Mouse (Mus musculus) embryo, embryonic 9.5 days (tissue): Measurements from ENCODE around the gene Slc25a36.

Experiments used
- DNase-seq: peaks from one replicate; pipeline ENCODE4 v3.0.0-alpha.2; 2017; ENCODE audit errors: extremely low spot score

Slc25a36 gene

DNA sequence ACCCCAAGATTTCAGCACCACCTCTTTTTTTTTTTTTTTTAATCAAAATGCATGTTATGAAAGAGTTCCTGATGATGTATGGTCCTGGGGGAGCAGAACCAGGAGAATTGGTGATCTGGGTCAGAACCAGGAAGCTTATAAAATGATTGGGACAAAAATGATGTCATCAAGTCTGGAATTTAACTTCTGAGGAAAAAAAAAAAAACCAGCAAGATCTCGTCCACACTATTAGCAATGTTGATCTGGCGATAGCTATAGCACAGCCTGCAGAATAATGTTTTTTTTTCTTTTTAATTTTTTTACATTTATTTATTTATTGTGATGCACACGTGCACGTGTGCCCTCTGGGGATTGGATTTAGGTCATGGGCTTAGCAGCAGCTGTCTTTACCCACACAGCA lies 64.7 kb downstream of the Slc25a36 start:
- no peak for DNase-seq

DNA sequence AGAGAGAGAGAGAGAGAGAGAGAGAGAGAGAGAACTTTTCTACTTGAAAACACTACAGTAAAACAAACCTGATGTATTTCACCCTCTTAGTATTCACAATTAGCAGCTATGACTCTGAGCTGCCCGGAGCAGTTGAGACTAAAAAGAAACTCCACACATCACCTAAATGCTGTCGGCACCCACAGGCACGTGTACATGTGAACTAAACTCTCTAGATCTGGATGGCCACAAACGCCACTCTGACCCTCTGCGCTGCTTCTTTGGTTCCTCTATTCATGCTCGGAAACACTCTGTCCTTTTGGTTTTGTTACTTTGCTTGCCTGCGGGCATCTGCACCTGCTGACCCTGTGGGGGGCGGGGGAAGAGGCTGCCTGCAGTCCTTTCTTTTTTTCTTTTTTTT lies 69.3 kb downstream of the Slc25a36 start:
- DNase-seq, result no peak

DNA sequence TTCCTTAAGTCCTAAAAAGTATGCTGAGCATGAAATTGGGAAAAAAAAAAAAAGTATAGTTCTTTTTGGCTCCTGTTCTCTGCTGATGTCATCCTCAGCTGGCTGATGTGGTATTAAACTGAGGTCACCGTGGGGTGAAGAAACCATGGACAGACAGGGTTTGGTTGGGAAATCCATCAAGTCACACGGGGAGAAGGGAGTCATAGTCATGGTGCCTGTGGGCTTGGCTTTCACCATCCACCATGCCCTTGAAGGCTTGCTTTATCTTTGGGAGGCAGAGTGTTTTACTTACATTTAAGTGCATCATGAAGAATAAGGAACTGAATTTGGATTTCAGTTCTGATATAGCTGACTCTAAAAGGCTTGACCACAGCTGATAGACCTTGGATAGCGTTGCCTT lies 72.9 kb downstream of the Slc25a36 start:
- no peak for DNase-seq

DNA sequence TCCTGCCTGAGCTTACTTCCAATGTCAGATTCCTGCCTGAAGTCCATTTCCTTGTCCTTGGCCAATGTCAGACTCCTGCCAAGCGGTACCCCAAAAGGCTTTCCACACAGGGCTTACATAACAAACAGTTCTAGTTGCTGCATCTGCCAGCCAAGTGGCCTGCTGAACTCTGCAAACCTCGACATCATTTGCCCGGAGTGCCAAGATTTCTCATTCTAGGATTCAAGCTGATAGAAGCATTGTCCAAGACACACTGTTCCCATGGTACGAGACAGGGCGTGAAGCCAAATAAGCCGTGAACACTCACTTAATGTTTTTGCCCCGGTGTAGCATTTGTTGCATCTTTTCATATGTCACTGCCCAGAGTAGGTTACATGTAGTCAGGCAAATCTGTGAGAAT lies 74.3 kb downstream of the Slc25a36 start:
- DNase-seq, result no peak

DNA sequence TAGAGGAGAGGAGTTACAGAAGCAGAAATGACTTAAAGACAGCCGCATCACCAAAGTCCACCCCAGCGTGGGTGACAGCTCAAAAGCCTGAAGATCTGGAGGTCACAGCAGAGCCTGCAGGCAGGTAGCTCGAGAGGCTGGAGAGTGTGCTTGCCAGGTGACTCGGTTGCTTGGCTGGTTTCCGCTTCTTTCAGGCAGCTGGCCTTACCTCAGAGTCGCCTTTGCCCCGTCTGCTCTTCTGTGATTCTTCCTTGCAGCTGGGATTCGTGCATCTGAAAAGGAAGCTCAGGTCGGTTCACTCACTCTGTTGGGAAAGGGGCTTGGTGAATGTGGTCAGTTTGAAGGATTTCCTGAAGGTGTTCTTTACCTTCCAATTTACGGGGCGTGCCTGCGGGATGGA lies 83.6 kb downstream of the Slc25a36 start:
- no peak for DNase-seq

DNA sequence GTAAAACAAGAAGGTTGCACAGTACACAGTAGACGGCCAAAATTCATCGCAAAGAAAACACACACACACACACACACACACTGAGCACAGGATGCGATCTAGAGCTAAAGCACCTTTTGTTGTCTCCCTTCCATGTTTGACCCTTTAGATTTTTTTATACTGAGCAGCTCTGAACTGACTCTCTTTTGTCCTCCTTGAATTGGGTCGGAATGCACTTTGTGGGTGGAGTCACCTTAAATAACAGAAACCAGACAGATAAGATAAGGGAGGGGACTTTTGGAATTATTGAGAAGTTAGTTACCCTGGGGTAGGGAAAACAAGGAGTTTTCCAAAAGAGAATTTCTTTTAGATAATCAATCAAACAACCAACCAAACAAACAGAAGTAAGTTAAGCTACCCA lies 85.0 kb downstream of the Slc25a36 start:
- no peak for DNase-seq
